Mouse (Mus musculus): ENCODE data around the gene Mapt.

- TF ChIP-seq CTCF (IDR thresholded peaks at IDR 0.05; ENCODE audit: control insufficient read depth, insufficient read depth, low read length) (no peak), POLR2A (IDR thresholded peaks at IDR 0.05; ENCODE audit: borderline replicate concordance, control insufficient read depth, low read depth, low read length) (no peak)
These were observed 15.0 kb downstream of the Mapt start for GRCm38 (mm10) chr11:104246171-104246694.
